Mouse (Mus musculus) intestine, postnatal 0 days (tissue): ENCODE measurements around the gene Tmem52b. TPM values are rescaled to one million over a fixed set of nuclear protein-coding genes. Genes with fewer than 3 reads are reported as not detected.
A peak's percentile ranks its signal among the peaks of the same experiment; 100 is the strongest.

Experiments
- ATAC-seq: fragments of 200-750 bp; cut with Nextera tagmentation; 2 replicates; pipeline ENCODE4 v1.8.0; 2017; ENCODE audit warnings: mild to moderate bottlenecking, moderate TSS enrichment, moderate library complexity
- H3K27ac ChIP-seq: fragments of 300-500 bp; sonication (generic); 2 replicates; pipeline ENCODE4 v1.5.1; 2014; ENCODE audit warnings: mild to moderate bottlenecking, low read depth, low read length, moderate library complexity
- H3K27me3 ChIP-seq: fragments of 300-500 bp; sonication (generic); replicated peaks from 2 replicates; pipeline ENCODE4 v1.6.1; 2014; ENCODE audit warnings: low read length, mixed read lengths; ENCODE audit not compliant: control insufficient read depth, insufficient read depth
- H3K36me3 ChIP-seq: fragments of 300-500 bp; sonication (generic); 2 replicates; pipeline ENCODE4 v1.6.1; 2014; ENCODE audit warnings: mild to moderate bottlenecking, moderate library complexity; ENCODE audit not compliant: control insufficient read depth, insufficient read depth
- H3K4me1 ChIP-seq: fragments of 300-500 bp; sonication (generic); replicated peaks from 2 replicates; pipeline ENCODE4 v1.6.1; 2014; ENCODE audit warnings: antibody characterized with exemption, low read length, mixed read lengths; ENCODE audit not compliant: control insufficient read depth, insufficient read depth
- H3K4me2 ChIP-seq: fragments of 300-500 bp; sonication (generic); replicated peaks from 2 replicates; pipeline ENCODE4 v1.6.1; 2014; ENCODE audit warnings: low read depth, mild to moderate bottlenecking, moderate library complexity
- H3K4me3 ChIP-seq: fragments of 300-500 bp; sonication (generic); 2 replicates; pipeline ENCODE4 v1.5.1; 2014; ENCODE audit warnings: low read depth, low read length
- H3K9ac ChIP-seq: fragments of 300-500 bp; sonication (generic); 2 replicates; pipeline ENCODE4 v1.6.1; 2014; ENCODE audit warnings: mild to moderate bottlenecking, low read depth, low read length
- H3K9me3 ChIP-seq: fragments of 300-500 bp; sonication (generic); 2 replicates; pipeline ENCODE4 v1.6.1; 2016; ENCODE audit warnings: mixed run types; ENCODE audit not compliant: control insufficient read depth
- CTCF ChIP-seq: sonication (generic); IDR thresholded peaks from 2 replicates; pipeline ENCODE4 v1.5.1; 2016; ENCODE audit warnings: low read depth, mild to moderate bottlenecking, control low read depth, antibody characterized with exemption, moderate library complexity
- WGBS: fragments of 180-500 bp; shearing (Covaris S2); extraction: QIAGEN DNeasy Blood & Tissue Kit; methylation state at CpG from one replicate; pipeline ENCODE4 v1.1.7; 2014; 5-methylcytosine and 5-hydroxymethylcytosine counted together
- polyA plus RNA-seq: library from polyadenylated mRNA; unstranded; fragments of >200 nt; fragmentation: Nextera tagmentation; extraction: Ambion mirVana; gene quantifications from 2 replicates; pipeline ENCODE4 v1.2.1, GENCODE M21; 2015

The Tmem52b gene
- polyA plus RNA-seq, 1 experiment from 2014 or later: 0.08 TPM

DNA sequence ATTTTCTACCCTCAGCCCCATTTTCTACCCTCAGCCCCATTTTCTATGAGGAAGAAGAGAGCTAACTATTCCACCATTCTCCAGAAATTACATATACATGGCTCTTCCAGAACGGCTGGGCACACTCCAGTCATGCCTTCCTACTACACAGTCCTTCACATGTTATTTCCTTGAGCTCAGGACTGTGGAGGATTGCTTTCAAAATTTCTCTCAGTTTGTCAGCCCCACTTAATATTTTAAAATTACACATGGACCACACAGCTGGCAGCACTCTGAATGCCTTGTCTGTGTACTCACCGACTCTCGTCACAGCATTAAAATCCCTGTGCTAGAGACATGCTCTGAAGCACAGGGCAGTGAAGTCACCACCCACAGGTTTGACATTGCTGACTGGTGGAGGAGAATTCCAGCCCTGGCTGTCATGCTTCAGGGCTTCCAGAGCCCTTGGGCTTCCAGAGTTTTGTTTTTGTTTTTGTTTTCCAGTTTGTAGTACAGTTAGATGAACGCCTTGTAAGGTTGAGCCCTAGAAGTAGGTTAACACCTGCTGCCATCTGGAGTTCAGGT is 22.4 kb downstream of the Tmem52b start:
- 63% methylated on average over 4 of the region's 4 CpGs for WGBS
- Histone ChIP-seq H3K9me3 (no peaks in the 10 kb centered on the region), H3K36me3 (peaks cover 13% of the 10 kb centered on the region), H3K27me3 (no peaks in the 10 kb centered on the region), H3K4me3 (peak overlapping the region; percentile 93; the same call in 1 of the 2 replicates), H3K27ac (no peak overlapping the region), H3K9ac (no peak overlapping the region), H3K4me1 (no peaks in the 10 kb centered on the region), H3K4me2 (peak overlapping the region; percentile 92; the same call in 1 of the 2 replicates)
- ATAC-seq: no peak
- TF ChIP-seq CTCF: no peak

- 57% methylated on average over 4 of the region's 4 CpGs for WGBS
Measured at GRCm38 (mm10) chr6:129535723-129536122, 23.4 kb downstream of the Tmem52b start.

GRCm38 (mm10) chr6:129538555-129538954 is 26.2 kb downstream of the Tmem52b start:
- TF ChIP-seq CTCF: no peak
- WGBS: 81% methylated on average over 6 of the region's 6 CpGs
- H3K27ac ChIP-seq: no peak overlapping the region

More at GRCm38 (mm10) chr6:129535723-129536122, 23.4 kb downstream of the Tmem52b start:
- Histone ChIP-seq H3K4me2 (0 out of 2 replicates have a peak overlapping the region, but pooled peaks have one; percentile 92), H3K27me3 (no peaks in the 10 kb centered on the region), H3K4me3 (no peak overlapping the region), H3K9ac (no peak overlapping the region), H3K36me3 (peaks cover 24% of the 10 kb centered on the region), H3K4me1 (no peaks in the 10 kb centered on the region), H3K27ac (no peak overlapping the region), H3K9me3 (no peaks in the 10 kb centered on the region)
- TF ChIP-seq CTCF: no peak
- ATAC-seq: no peak

DNA sequence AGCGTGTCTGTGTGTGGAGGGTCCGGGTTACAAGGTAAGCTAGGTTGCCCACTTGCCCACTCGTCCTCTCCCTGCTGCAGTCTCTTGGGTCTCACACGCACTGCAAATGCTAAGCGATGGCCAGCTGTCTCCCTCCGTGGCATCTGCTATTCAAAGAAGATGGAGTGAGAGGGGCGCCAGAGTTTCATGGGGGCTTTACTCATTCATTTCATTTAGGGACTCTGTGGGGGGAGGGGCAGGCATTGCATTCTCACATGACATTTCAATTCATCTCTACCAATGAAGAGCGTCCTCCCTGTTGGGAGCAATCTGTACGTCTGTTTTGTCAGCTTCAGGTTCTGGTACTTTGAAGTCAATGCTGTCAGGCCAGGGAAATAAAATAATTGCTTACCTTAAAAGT is 29.6 kb downstream of the Tmem52b start:
- H3K9ac ChIP-seq: no peak overlapping the region
- H3K4me2 ChIP-seq: no peak overlapping the region
- no peak overlapping the region for H3K4me3 ChIP-seq
- 88% methylated on average over 9 of the region's 9 CpGs for WGBS
- no peak for TF ChIP-seq CTCF
- H3K4me1 ChIP-seq: no peaks in the 10 kb centered on the region
- no peaks in the 10 kb centered on the region for H3K9me3 ChIP-seq
- no peaks in the 10 kb centered on the region for H3K27me3 ChIP-seq
- H3K27ac ChIP-seq: no peak overlapping the region
- no peak for ATAC-seq
- peaks cover 45% of the 10 kb centered on the region for H3K36me3 ChIP-seq

More at GRCm38 (mm10) chr6:129538555-129538954, 26.2 kb downstream of the Tmem52b start:
- H3K36me3 ChIP-seq: peaks cover 45% of the 10 kb centered on the region
- no peak for ATAC-seq
- H3K4me1 ChIP-seq: no peaks in the 10 kb centered on the region
- no peak overlapping the region for H3K4me2 ChIP-seq
- H3K9ac ChIP-seq: no peak overlapping the region
- H3K27me3 ChIP-seq: no peaks in the 10 kb centered on the region
- no peak overlapping the region for H3K4me3 ChIP-seq
- H3K9me3 ChIP-seq: no peaks in the 10 kb centered on the region

DNA sequence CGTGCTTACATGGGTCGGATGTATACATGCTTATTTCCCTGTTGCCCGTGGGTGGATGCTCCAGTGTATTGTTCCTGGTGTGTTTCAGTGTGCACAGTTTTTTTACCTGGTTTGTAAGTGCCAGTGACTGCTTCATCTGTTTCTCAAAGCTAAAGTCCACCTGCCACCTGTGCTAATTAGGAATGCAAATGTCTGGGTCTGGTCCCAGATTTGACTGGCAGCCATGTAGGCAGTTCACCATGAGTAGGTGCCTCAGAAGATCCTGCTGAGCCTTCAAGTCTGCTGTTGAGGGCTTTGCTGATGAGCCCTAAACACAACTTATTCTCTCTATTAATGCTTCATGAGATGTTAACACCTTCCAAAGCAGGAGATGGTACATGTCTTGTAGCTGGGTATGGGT is 30.2 kb downstream of the Tmem52b start:
- H3K4me3 ChIP-seq: no peak overlapping the region
- peaks cover 45% of the 10 kb centered on the region for H3K36me3 ChIP-seq
- H3K27ac ChIP-seq: no peak overlapping the region
- no peak for ATAC-seq
- 91% methylated on average over 3 of the region's 3 CpGs for WGBS
- no peaks in the 10 kb centered on the region for H3K27me3 ChIP-seq
- no peaks in the 10 kb centered on the region for H3K9me3 ChIP-seq
- H3K4me2 ChIP-seq: no peak overlapping the region
- no peak for TF ChIP-seq CTCF
- no peak overlapping the region for H3K9ac ChIP-seq
- H3K4me1 ChIP-seq: no peaks in the 10 kb centered on the region

GRCm38 (mm10) chr6:129543709-129544606 is 31.6 kb downstream of the Tmem52b start:
- peak; percentile 47; the same call in 1 of the 2 replicates for ATAC-seq
- peak; percentile 95 for TF ChIP-seq CTCF
- Histone ChIP-seq H3K9me3 (no peaks in the 10 kb centered on the region), H3K27ac (no peak overlapping the region), H3K9ac (no peak overlapping the region), H3K36me3 (peaks cover 39% of the 10 kb centered on the region), H3K4me1 (no peaks in the 10 kb centered on the region), H3K4me3 (no peak overlapping the region), H3K4me2 (no peak overlapping the region), H3K27me3 (no peaks in the 10 kb centered on the region)
- 55% methylated on average over 6 of the region's 6 CpGs for WGBS
